Mouse (Mus musculus) bone marrow, adult 2 months (tissue): ENCODE data around the gene Eef1a2.

Source experiments
- CTCF ChIP-seq: fragments of 200-500 bp; IDR thresholded peaks from 2 replicates; pipeline ENCODE4 v1.5.1; 2011; ENCODE audit warnings: low read length, control low read depth; ENCODE audit not compliant: control insufficient read depth, insufficient read depth
- POLR2A ChIP-seq: fragments of 200-500 bp; IDR thresholded peaks from 2 replicates; pipeline ENCODE4 v1.6.1; 2011; ENCODE audit warnings: low read depth, mild to moderate bottlenecking, control low read depth, low read length, borderline replicate concordance; ENCODE audit not compliant: control insufficient read depth

GRCm38 (mm10) chr2:181153837-181154236 is 3.0 kb downstream of the Eef1a2 start:
- peak; percentile 42; the same call in 1 of the 2 replicates for TF ChIP-seq CTCF
- no peak for TF ChIP-seq POLR2A
